Mouse (Mus musculus) thymus, postnatal 14 days (tissue): ENCODE measurements around the gene Prickle1.

Experiments
- DNase-seq: peaks from one replicate; pipeline ENCODE4 v3.0.0; 2021

The Prickle1 gene

GRCm38 (mm10) chr15:93594296-93594887 lies 1.3 kb downstream of the Prickle1 start:
- DNase-seq: no peak

- DNase-seq: no peak
Observed at GRCm38 (mm10) chr15:93592596-93592995, 3.1 kb downstream of the Prickle1 start.

GRCm38 (mm10) chr15:93591831-93592321 lies 3.8 kb downstream of the Prickle1 start:
- DNase-seq: no peak

- no peak for DNase-seq
Observed at GRCm38 (mm10) chr15:93591371-93591770, 4.3 kb downstream of the Prickle1 start.

GRCm38 (mm10) chr15:93588401-93588800 lies 7.3 kb downstream of the Prickle1 start:
- no peak for DNase-seq

- DNase-seq: no peak
Observed at GRCm38 (mm10) chr15:93587660-93588059, 8.0 kb downstream of the Prickle1 start.

- no peak for DNase-seq
Observed at GRCm38 (mm10) chr15:93583051-93583450, 12.6 kb downstream of the Prickle1 start.

- no peak for DNase-seq
Observed at GRCm38 (mm10) chr15:93581736-93582135, 14.0 kb downstream of the Prickle1 start.

- DNase-seq: peak; percentile 35
Observed at GRCm38 (mm10) chr15:93579899-93580298, 15.8 kb downstream of the Prickle1 start.

GRCm38 (mm10) chr15:93579100-93579499 lies 16.6 kb downstream of the Prickle1 start:
- DNase-seq: no peak

GRCm38 (mm10) chr15:93576361-93576760 lies 19.3 kb downstream of the Prickle1 start:
- no peak for DNase-seq

GRCm38 (mm10) chr15:93575884-93576283 lies 19.8 kb downstream of the Prickle1 start:
- peak; percentile 87 for DNase-seq

- no peak for DNase-seq
Observed at GRCm38 (mm10) chr15:93572889-93573288, 22.8 kb downstream of the Prickle1 start.

GRCm38 (mm10) chr15:93570881-93571495 lies 24.7 kb downstream of the Prickle1 start:
- DNase-seq: no peak

GRCm38 (mm10) chr15:93568911-93569310 lies 26.8 kb downstream of the Prickle1 start:
- DNase-seq: no peak

- DNase-seq: no peak
Observed at GRCm38 (mm10) chr15:93567546-93568307, 28.0 kb downstream of the Prickle1 start.

GRCm38 (mm10) chr15:93563491-93563890 lies 32.2 kb downstream of the Prickle1 start:
- peak; percentile 47 for DNase-seq

- DNase-seq: no peak
Observed at GRCm38 (mm10) chr15:93561540-93561939, 34.2 kb downstream of the Prickle1 start.

- DNase-seq: no peak
Observed at GRCm38 (mm10) chr15:93558421-93558820, 37.3 kb downstream of the Prickle1 start.

- no peak for DNase-seq
Observed at GRCm38 (mm10) chr15:93555719-93556118, 40.0 kb downstream of the Prickle1 start.

- no peak for DNase-seq
Observed at GRCm38 (mm10) chr15:93554203-93554851, 41.4 kb downstream of the Prickle1 start.

- peak; percentile 75 for DNase-seq
Observed at GRCm38 (mm10) chr15:93552169-93552568, 43.5 kb downstream of the Prickle1 start.

GRCm38 (mm10) chr15:93548297-93548696 lies 47.4 kb downstream of the Prickle1 start:
- no peak for DNase-seq
